Mouse (Mus musculus): ENCODE data around the gene 2310034G01Rik.
A peak's percentile ranks its signal among the peaks of the same experiment; 100 is the strongest.

2310034G01Rik gene

GRCm38 (mm10) chr19:46350168-46350932 lies at the start of gene 2310034G01Rik:
2310034G01Rik (minus strand) TSS chr19:46350302.
- DNase-seq (ENCODE audit: low spot score in 2 of 2) = no peak

- no peak for DNase-seq (ENCODE audit: low spot score in 2 of 2)
These were observed 49.8 kb upstream of the 2310034G01Rik start for GRCm38 (mm10) chr19:46399886-46400285.

GRCm38 (mm10) chr19:46399372-46399771 lies 49.3 kb upstream of the 2310034G01Rik start:
- no peak for DNase-seq (ENCODE audit: low spot score in 2 of 2)

- no peak for DNase-seq (ENCODE audit: low spot score in 2 of 2)
These were observed 48.3 kb upstream of the 2310034G01Rik start for GRCm38 (mm10) chr19:46398401-46398800.

GRCm38 (mm10) chr19:46397436-46398001 lies 47.4 kb upstream of the 2310034G01Rik start:
- DNase-seq (ENCODE audit: low spot score in 2 of 2) = no peak

GRCm38 (mm10) chr19:46396686-46397435 lies 46.8 kb upstream of the 2310034G01Rik start, which contains the start of gene Sufu:
Sufu (plus strand) TSS chr19:46396896.
- peak; percentile 97 for DNase-seq (ENCODE audit: low spot score in 2 of 2)

GRCm38 (mm10) chr19:46396109-46396508 lies 46.0 kb upstream of the 2310034G01Rik start:
- no peak for DNase-seq (ENCODE audit: low spot score in 2 of 2)

- DNase-seq (ENCODE audit: low spot score in 2 of 2) = peak; percentile 91 to 93
These were observed 45.3 kb upstream of the 2310034G01Rik start, which contains the start of gene Actr1a for GRCm38 (mm10) chr19:46395109-46396009. Actr1a (minus strand) TSS chr19:46395748.

GRCm38 (mm10) chr19:46394712-46395108 lies 44.6 kb upstream of the 2310034G01Rik start:
- no peak for DNase-seq (ENCODE audit: low spot score in 2 of 2)

GRCm38 (mm10) chr19:46392018-46392417 lies 41.9 kb upstream of the 2310034G01Rik start:
- DNase-seq (ENCODE audit: low spot score in 2 of 2) = peak in 1 of 2 experiments; percentile 33

- no peak for DNase-seq (ENCODE audit: low spot score in 2 of 2)
These were observed 39.8 kb upstream of the 2310034G01Rik start for GRCm38 (mm10) chr19:46389872-46390271.

GRCm38 (mm10) chr19:46382275-46382674 lies 32.2 kb upstream of the 2310034G01Rik start:
- DNase-seq (ENCODE audit: low spot score in 2 of 2) = no peak

- DNase-seq (ENCODE audit: low spot score in 2 of 2) = no peak
These were observed 25.8 kb upstream of the 2310034G01Rik start for GRCm38 (mm10) chr19:46375891-46376290.

GRCm38 (mm10) chr19:46375489-46375888 lies 25.4 kb upstream of the 2310034G01Rik start:
- DNase-seq (ENCODE audit: low spot score in 2 of 2) = no peak

- DNase-seq (ENCODE audit: low spot score in 2 of 2) = no peak
These were observed 24.5 kb upstream of the 2310034G01Rik start for GRCm38 (mm10) chr19:46374477-46375088.

GRCm38 (mm10) chr19:46369204-46369603 lies 19.1 kb upstream of the 2310034G01Rik start:
- DNase-seq (ENCODE audit: low spot score in 2 of 2) = peak in 1 of 2 experiments; percentile 27

- no peak for DNase-seq (ENCODE audit: low spot score in 2 of 2)
These were observed 17.9 kb upstream of the 2310034G01Rik start for GRCm38 (mm10) chr19:46367798-46368590.

GRCm38 (mm10) chr19:46363294-46364009 lies 13.3 kb upstream of the 2310034G01Rik start:
- DNase-seq (ENCODE audit: low spot score in 2 of 2) = no peak

- DNase-seq (ENCODE audit: low spot score in 2 of 2) = no peak
These were observed 12.0 kb upstream of the 2310034G01Rik start for GRCm38 (mm10) chr19:46362104-46362503.
